Mouse (Mus musculus): ENCODE measurements around the gene Ube2q2. TPM values are rescaled to one million over a fixed set of nuclear protein-coding genes. Genes with fewer than 3 reads are reported as not detected.

The Ube2q2 gene
- total and polyA plus RNA-seq, 3 experiments: 31.6 to 90.6 (median 74.3) TPM

DNA sequence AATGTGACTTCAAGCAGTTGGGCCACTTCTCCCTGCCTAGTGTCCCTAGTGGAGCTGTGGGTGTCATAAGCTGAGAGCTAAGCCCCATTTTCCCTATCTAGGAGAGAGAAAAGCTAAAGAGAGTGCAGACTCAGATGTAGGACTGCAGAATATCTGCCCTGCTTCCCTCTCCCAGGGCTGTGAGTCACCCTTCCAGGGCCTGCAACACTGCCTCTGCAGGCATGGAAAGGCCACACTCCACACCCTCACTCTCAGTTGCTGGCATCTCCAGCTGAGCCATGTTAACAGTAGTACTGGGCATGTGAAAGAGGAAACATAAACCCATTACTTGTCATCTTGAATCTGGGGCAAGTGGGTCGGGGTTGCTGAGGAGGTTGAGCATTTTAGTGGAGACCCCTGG lies 33.9 kb upstream of the Ube2q2 start:
- no peaks in the 10 kb centered on the region for H3K4me1 ChIP-seq (ENCODE audit: insufficient read depth, low read depth, low read length)
- no peaks in the 10 kb centered on the region for H3K36me3 ChIP-seq (replicated peaks)
- H3K27me3 ChIP-seq (ENCODE audit: insufficient read depth, low read length): peaks cover 38% of the 10 kb centered on the region
- ATAC-seq (ENCODE audit: extremely low read depth, insufficient number of reproducible peaks, low FRiP score, poor library complexity, severe bottlenecking): no peak
- no peak for TF ChIP-seq GATA1 (IDR thresholded peaks at IDR 0.05; ENCODE audit: borderline replicate concordance, low read length)
- TF ChIP-seq CTCF (IDR thresholded peaks at IDR 0.05; ENCODE audit: low read depth, low read length): no peak
- TF ChIP-seq TAL1 (conservative IDR thresholded peaks at IDR 0.05; ENCODE audit: low read depth, low read length): no peak
- TF ChIP-seq GATA2 (IDR thresholded peaks at IDR 0.05; ENCODE audit: borderline replicate concordance, low read depth, low read length): no peak
- no peak for TF ChIP-seq POLR2AphosphoS5 (IDR thresholded peaks at IDR 0.05; ENCODE audit: insufficient replicate concordance, low read depth, low read length)
- no peak for DNase-seq (ENCODE audit: low spot score)
- no peaks in the 10 kb centered on the region for H3K9me3 ChIP-seq (replicated peaks)
- H3K4me3 ChIP-seq (ENCODE audit: low read depth, low read length): no peak overlapping the region

DNA sequence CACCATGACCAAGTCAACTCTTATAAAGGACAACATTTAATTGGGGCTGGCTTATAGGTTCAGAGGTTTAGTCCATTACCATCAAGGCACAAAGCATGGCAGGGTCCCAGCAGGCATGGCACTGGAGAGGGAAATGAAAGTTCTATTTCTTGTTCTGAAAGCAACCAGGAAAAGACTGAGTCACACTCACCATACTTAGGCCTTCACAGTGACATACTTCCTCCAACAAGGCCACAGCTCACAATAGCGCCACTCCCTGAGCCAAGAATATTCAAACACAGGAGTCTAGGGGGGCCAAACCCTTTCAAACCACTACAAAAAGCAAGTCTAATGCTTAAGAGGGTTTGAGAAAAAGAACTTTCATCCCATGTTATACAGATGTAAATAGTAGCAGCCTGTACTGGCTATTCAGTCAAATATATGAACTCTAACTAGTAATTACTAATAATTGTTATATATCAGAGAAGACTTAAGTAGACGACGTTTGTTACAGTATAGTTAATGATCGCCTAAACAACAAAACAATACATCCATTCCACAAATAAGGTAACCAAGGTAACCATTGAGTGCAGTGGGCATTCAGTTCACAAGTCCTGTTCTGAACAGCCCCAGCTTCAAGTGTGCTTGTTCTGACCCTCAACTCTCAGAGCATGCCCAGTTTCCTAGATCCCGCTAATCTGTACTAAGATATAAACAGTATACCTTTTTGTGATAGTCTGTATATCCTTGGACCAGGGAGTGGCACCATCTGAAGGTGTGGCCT lies 31.2 kb upstream of the Ube2q2 start:
- peaks cover 31% of the 10 kb centered on the region for H3K27me3 ChIP-seq (ENCODE audit: insufficient read depth, low read length)
- no peak overlapping the region for H3K4me3 ChIP-seq (ENCODE audit: low read depth, low read length)
- no peaks in the 10 kb centered on the region for H3K9me3 ChIP-seq (replicated peaks)
- no peaks in the 10 kb centered on the region for H3K36me3 ChIP-seq (replicated peaks)
- DNase-seq (ENCODE audit: low spot score) (no peak), ATAC-seq (ENCODE audit: extremely low read depth, insufficient number of reproducible peaks, low FRiP score, poor library complexity, severe bottlenecking) (no peak)
- TF ChIP-seq POLR2AphosphoS5 (IDR thresholded peaks at IDR 0.05; ENCODE audit: insufficient replicate concordance, low read depth, low read length) (no peak), GATA2 (IDR thresholded peaks at IDR 0.05; ENCODE audit: borderline replicate concordance, low read depth, low read length) (no peak), CTCF (IDR thresholded peaks at IDR 0.05; ENCODE audit: low read depth, low read length) (no peak)
- no peaks in the 10 kb centered on the region for H3K4me1 ChIP-seq (ENCODE audit: insufficient read depth, low read depth, low read length)

DNA sequence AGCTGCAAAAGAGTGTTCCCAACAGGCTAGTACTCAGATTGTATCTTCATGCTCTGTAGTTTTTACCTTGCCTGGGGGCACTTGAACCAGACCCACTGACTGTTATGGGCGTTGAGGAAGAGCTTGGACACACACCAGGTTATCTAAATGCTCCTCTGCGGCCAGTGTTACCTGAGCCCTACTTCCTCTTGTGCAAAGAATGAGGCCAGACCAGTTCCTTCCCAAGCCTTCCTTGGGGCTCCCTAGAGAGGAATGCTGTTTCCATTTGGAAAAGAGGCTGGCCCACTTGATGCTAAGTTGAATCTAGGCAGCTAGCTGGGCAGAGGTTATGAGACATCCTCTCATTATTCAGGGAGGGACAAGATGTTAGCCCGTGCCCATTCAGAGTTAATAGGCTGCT lies 26.1 kb upstream of the Ube2q2 start:
- Histone ChIP-seq H3K9me3 (replicated peaks) (no peaks in the 10 kb centered on the region), H3K27me3 (ENCODE audit: insufficient read depth, low read length) (peaks cover 19% of the 10 kb centered on the region), H3K4me1 (ENCODE audit: insufficient read depth, low read depth, low read length) (peaks cover 3% of the 10 kb centered on the region), H3K36me3 (replicated peaks) (no peaks in the 10 kb centered on the region), H3K4me3 (ENCODE audit: low read depth, low read length) (no peak overlapping the region)
- TF ChIP-seq CTCF (IDR thresholded peaks at IDR 0.05; ENCODE audit: low read depth, low read length) (no peak), TAL1 (conservative IDR thresholded peaks at IDR 0.05; ENCODE audit: low read depth, low read length) (no peak), POLR2AphosphoS5 (IDR thresholded peaks at IDR 0.05; ENCODE audit: insufficient replicate concordance, low read depth, low read length) (no peak), GATA1 (IDR thresholded peaks at IDR 0.05; ENCODE audit: borderline replicate concordance, low read length) (no peak), GATA2 (IDR thresholded peaks at IDR 0.05; ENCODE audit: borderline replicate concordance, low read depth, low read length) (no peak)
- no peak for ATAC-seq (ENCODE audit: extremely low read depth, insufficient number of reproducible peaks, low FRiP score, poor library complexity, severe bottlenecking)
- no peak for DNase-seq (ENCODE audit: low spot score)

DNA sequence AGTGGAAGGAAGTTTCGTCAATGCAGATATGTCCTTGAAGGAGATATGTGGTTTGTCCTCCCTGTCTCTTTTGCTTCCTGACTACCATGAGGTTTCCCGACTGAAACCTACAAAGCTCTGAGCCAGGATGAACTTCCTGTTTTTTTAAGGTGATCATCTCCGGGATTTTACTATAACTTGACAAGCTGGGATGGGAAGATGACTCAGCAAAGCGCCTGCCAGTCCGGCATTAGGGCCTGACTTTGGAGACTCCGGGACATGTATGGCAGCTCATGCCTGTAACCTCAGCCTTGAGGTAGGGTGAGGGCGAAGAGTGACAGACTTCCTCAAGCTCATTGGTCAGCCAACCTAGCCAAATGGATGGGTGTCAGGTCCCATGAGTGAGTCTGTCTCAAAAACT lies 22.9 kb upstream of the Ube2q2 start:
- peaks cover 38% of the 10 kb centered on the region for H3K27me3 ChIP-seq (ENCODE audit: insufficient read depth, low read length)
- no peak for TF ChIP-seq GATA2 (IDR thresholded peaks at IDR 0.05; ENCODE audit: borderline replicate concordance, low read depth, low read length)
- no peak for TF ChIP-seq TAL1 (conservative IDR thresholded peaks at IDR 0.05; ENCODE audit: low read depth, low read length)
- no peak for TF ChIP-seq POLR2AphosphoS5 (IDR thresholded peaks at IDR 0.05; ENCODE audit: insufficient replicate concordance, low read depth, low read length)
- TF ChIP-seq GATA1 (IDR thresholded peaks at IDR 0.05; ENCODE audit: borderline replicate concordance, low read length): no peak
- no peak for TF ChIP-seq CTCF (IDR thresholded peaks at IDR 0.05; ENCODE audit: low read depth, low read length)
- H3K36me3 ChIP-seq (replicated peaks): no peaks in the 10 kb centered on the region
- peaks cover 3% of the 10 kb centered on the region for H3K4me1 ChIP-seq (ENCODE audit: insufficient read depth, low read depth, low read length)
- H3K9me3 ChIP-seq (replicated peaks): no peaks in the 10 kb centered on the region
- ATAC-seq (ENCODE audit: extremely low read depth, insufficient number of reproducible peaks, low FRiP score, poor library complexity, severe bottlenecking) (no peak), DNase-seq (ENCODE audit: low spot score) (no peak)
- H3K4me3 ChIP-seq (ENCODE audit: low read depth, low read length): no peak overlapping the region

- TF ChIP-seq TAL1 (conservative IDR thresholded peaks at IDR 0.05; ENCODE audit: low read depth, low read length): no peak
- TF ChIP-seq GATA1 (IDR thresholded peaks at IDR 0.05; ENCODE audit: borderline replicate concordance, low read length): no peak
- no peak for TF ChIP-seq GATA2 (IDR thresholded peaks at IDR 0.05; ENCODE audit: borderline replicate concordance, low read depth, low read length)
- no peak for TF ChIP-seq POLR2AphosphoS5 (IDR thresholded peaks at IDR 0.05; ENCODE audit: insufficient replicate concordance, low read depth, low read length)
- no peak for TF ChIP-seq CTCF (IDR thresholded peaks at IDR 0.05; ENCODE audit: low read depth, low read length)
- peaks cover 3% of the 10 kb centered on the region for H3K4me1 ChIP-seq (ENCODE audit: insufficient read depth, low read depth, low read length)
These were observed 22.4 kb upstream of the Ube2q2 start for GRCm38 (mm10) chr9:55126295-55126694.

DNA sequence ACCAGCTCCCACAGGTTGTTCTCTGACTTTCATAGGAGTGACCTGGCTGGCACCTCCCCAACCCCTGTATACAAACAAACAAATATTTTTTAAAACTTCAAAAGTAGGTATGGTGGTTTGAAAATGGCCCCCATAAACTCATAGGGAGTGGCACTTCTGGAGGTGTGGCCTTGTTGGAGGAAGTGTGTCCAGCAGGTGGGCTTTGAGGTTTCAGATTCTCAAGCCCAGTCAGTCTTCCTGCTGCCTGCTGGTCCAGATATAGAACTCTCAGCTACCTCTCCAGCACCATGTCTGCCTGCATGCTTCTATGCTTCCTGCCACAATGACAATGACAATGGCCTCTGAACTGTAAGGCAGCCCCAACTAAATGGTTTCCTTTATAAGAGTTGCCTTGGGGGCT lies 16.8 kb upstream of the Ube2q2 start:
- Histone ChIP-seq H3K4me3 (ENCODE audit: low read depth, low read length) (no peak overlapping the region), H3K36me3 (replicated peaks) (no peaks in the 10 kb centered on the region), H3K4me1 (ENCODE audit: insufficient read depth, low read depth, low read length) (peaks cover 4% of the 10 kb centered on the region; the same call in 1 of the 2 replicates), H3K9me3 (replicated peaks) (no peaks in the 10 kb centered on the region), H3K27me3 (ENCODE audit: insufficient read depth, low read length) (peaks cover 45% of the 10 kb centered on the region)
- DNase-seq (ENCODE audit: low spot score): no peak
- no peak for ATAC-seq (ENCODE audit: extremely low read depth, insufficient number of reproducible peaks, low FRiP score, poor library complexity, severe bottlenecking)
- TF ChIP-seq POLR2AphosphoS5 (IDR thresholded peaks at IDR 0.05; ENCODE audit: insufficient replicate concordance, low read depth, low read length) (no peak), GATA2 (IDR thresholded peaks at IDR 0.05; ENCODE audit: borderline replicate concordance, low read depth, low read length) (no peak), CTCF (IDR thresholded peaks at IDR 0.05; ENCODE audit: low read depth, low read length) (no peak)

More at GRCm38 (mm10) chr9:55126295-55126694, 22.4 kb upstream of the Ube2q2 start:
- ATAC-seq (ENCODE audit: extremely low read depth, insufficient number of reproducible peaks, low FRiP score, poor library complexity, severe bottlenecking): no peak
- H3K36me3 ChIP-seq (replicated peaks): no peaks in the 10 kb centered on the region
- DNase-seq (ENCODE audit: low spot score): no peak
- H3K27me3 ChIP-seq (ENCODE audit: insufficient read depth, low read length): peaks cover 38% of the 10 kb centered on the region
- H3K4me3 ChIP-seq (ENCODE audit: low read depth, low read length): no peak overlapping the region
- H3K9me3 ChIP-seq (replicated peaks): no peaks in the 10 kb centered on the region

Data from G1E (cell line).